Mouse (Mus musculus): ENCODE data around the gene Man1b1.

GRCm38 (mm10) chr2:25364313-25364712, 32.2 kb downstream of the Man1b1 start:
- TF ChIP-seq CTCF (IDR thresholded peaks at IDR 0.05) (no peak), POLR2A (IDR thresholded peaks at IDR 0.05; ENCODE audit: insufficient read depth, low read depth, low read length) (no peak)
